Mouse (Mus musculus) G1E (cell line): Measurements from ENCODE around the gene Dlgap1.

Experiments used
- CTCF ChIP-seq: IDR thresholded peaks from 2 replicates; pipeline ENCODE4 v1.5.1; 2012; ENCODE audit warnings: low read depth, low read length, inconsistent platforms, mixed read lengths
- GATA1 ChIP-seq: IDR thresholded peaks from 2 replicates; pipeline ENCODE4 v1.6.1; 2012; ENCODE audit warnings: borderline replicate concordance, low read length, inconsistent platforms, mixed read lengths
- POLR2AphosphoS5 ChIP-seq: IDR thresholded peaks from 2 replicates; pipeline ENCODE4 v1.6.1; 2012; ENCODE audit warnings: low read depth, low read length, inconsistent platforms; ENCODE audit not compliant: insufficient replicate concordance
- TAL1 ChIP-seq: conservative IDR thresholded peaks from 2 replicates; pipeline ENCODE4 v1.6.1; 2012; ENCODE audit warnings: low read depth, low read length, inconsistent platforms, mixed read lengths

DNA sequence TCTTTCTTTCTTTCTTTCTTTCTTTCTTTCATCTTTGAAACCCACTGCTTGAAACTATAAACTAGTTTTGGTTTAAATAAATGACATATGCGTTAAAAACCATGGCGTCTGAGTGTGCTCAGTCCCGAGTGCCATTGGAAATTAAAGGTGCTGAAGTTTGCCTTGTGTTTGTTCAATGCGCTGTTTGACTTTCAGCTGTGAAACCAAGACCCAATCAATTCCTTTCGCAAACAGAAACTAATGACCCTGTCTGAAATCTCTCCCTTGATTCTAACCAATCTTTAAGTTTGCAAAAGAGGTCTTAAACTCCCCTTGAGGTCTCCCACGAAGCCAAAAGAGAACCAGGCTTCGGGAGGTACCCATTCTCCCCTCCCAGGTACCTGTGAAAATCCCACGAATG, 854.2 kb downstream of the Dlgap1 start:
- TF ChIP-seq CTCF (no peak), POLR2AphosphoS5 (no peak), GATA1 (no peak), TAL1 (no peak)
